Mouse (Mus musculus): Measurements from ENCODE around the gene Oma1.
A peak's percentile ranks its signal among the peaks of the same experiment; 100 is the strongest.

Gene Oma1

DNA sequence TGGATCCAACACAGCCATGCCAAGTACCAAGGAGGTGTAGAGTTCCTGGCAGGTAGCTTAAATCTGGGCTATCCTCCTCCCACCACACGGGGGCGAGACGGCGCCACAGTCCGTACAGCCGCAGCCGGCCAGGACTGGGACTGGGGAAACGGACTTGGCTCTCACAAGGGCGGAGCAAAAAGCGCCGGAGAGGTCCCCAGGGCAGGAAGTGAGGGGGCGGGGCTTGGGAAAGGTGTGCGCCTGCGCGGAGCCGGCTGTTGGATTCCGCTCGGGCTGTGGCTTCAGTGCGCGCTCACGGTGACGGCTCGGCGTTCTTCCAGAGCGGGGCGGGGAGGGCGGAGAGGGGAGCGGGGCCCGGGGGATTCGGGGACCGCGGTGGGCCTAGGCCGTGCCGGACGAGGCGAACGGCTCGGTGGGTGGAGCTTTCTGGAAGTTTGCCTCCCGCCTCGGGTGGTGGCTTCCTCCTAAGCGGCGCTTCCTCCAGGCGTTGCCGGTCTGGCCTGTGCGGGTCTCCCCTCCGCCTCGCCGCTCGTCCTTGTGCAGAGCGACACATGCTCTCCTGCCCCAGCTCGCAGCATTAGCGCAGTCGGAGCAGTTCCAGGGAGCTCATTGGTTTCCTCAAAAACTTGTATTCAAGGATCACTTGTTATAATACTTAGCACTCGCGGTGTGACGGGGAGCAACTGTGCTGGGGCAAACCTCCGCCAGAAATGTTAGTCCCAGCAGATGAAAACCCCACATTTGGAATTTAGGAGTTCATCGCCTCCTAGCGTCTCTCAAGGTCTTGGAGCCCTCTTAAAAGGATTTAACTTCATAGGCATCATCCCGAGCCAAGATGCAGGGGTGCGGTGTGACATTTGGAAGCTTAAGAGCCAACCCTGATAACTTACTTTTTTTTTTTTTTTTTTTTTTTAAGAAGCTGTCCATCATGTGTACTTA lies at the start of gene Oma1:
TSS of gene Oma1 (plus strand) at position 226 of the 939 bp plus-strand sequence.
- DNase-seq (ENCODE audit: low spot score in 2 of 2) = peak; percentile 85 to 95

DNA sequence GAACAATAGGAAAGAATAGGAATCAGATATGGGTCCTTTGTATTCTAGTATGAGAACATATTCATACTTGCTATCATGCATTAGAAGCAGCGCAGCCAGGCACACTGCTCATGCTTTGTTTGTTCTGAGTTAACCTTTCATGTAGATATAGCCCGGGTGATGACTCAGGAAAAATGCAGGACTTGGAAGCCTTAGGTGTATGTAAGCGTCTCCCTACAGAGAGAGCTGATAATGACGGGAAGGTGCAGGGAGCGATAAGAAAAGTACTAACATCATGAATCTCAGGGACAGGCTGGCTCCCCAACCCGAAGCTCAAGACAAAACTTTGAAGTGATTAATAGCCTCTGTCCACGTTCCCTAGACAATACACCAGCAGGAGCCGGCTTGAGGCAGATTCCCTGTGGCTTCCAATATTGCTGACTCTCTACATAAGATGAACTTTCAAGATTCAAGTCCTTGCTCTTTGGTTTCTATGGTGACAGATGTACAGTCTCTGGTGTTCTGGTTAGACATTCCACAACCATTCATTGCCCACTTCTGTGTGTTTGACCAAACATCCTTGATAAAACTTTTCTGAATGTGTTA lies 49.7 kb upstream of the Oma1 start:
- DNase-seq (ENCODE audit: low spot score in 2 of 2) = no peak

GRCm38 (mm10) chr4:103265166-103265565 lies 48.4 kb upstream of the Oma1 start:
- DNase-seq (ENCODE audit: low spot score in 2 of 2) = no peak

- no peak for DNase-seq (ENCODE audit: low spot score in 2 of 2)
Observed at GRCm38 (mm10) chr4:103269336-103269735, 44.3 kb upstream of the Oma1 start.

DNA sequence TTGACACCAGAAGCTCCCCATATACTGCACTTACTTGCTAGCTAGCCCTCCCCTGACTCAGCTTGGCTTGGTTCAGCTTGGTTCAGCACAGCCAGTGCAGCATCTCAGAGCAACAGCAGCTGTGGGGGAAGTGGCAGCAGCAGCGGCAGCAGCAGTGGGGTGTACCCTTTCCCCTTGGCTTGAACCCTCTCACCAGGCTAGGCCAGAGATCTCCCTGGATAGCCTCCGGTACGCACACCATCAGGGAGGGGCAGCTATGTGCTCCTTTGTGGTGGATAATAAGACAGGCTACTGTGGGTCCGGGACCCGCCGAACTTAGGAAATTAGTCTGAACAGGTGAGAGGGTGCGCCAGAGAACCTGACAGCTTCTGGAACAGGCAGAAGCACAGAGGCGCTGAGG lies 40.6 kb upstream of the Oma1 start:
- DNase-seq (ENCODE audit: low spot score in 2 of 2) = no peak

DNA sequence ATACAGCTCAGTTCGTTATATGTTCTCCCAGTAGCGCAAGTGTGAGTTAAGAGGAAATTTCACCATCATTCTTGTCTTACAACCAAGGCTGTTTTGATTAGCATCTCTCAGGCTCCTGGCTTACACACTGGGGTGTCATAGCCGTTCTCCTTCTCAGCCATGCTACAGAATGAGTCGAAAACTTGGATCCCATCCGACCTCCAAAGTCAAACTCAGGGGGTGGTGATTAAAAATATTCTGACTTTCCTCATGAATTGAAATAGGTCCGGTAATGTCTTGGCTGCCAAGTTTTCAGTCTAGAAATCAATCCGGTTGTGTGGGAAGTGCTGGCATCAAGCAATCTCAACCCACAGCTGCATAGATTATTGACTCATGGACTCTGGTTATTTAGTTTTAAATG lies 25.3 kb upstream of the Oma1 start:
- DNase-seq (ENCODE audit: low spot score in 2 of 2) = no peak

DNA sequence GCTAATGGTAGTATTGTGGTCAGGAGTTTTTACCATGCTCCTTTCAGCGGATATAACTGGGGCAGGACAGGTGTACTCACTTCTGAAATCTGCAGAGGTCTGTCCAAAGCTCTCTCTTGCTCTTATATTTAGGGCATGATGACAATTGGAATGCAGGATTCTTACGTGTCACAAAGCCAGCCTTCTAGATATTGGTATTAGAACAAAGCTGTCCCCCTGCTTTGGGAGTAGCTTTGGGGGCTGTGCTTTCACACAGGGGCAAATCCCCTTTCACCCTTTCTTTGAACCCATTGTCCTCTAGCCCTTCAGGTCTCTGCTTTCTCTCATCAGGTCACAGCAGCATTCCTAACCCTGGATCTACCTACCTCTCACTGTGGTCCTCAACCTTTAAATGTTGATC lies 22.8 kb upstream of the Oma1 start, which contains the start of gene 4921539E11Rik:
TSS of gene 4921539E11Rik (minus strand) at position 101 of the 400 bp plus-strand sequence.
- no peak for DNase-seq (ENCODE audit: low spot score in 2 of 2)

GRCm38 (mm10) chr4:103299342-103299741 lies 14.3 kb upstream of the Oma1 start:
- no peak for DNase-seq (ENCODE audit: low spot score in 2 of 2)

GRCm38 (mm10) chr4:103303851-103304250 lies 9.8 kb upstream of the Oma1 start:
- no peak for DNase-seq (ENCODE audit: low spot score in 2 of 2)

DNA sequence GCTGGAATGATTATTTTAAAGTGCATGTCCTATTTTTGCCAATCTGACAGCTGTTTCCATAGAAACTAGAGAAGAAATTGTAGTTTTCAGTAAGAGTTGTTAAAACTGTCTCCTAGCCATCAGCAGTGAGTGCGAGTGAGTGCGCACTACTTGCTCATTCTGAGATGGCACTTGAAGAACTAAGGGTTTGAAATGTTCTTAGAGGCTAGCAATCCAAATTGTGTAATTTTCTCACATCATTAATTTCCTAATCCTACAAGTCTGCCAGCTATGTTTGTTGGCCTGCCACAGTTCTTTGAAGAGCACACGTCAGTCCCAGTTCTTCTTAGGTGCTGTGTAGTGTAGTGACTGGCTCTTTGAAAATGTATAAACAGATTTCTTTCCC lies 906 bp downstream of the Oma1 start:
- DNase-seq (ENCODE audit: low spot score in 2 of 2) = no peak

DNA sequence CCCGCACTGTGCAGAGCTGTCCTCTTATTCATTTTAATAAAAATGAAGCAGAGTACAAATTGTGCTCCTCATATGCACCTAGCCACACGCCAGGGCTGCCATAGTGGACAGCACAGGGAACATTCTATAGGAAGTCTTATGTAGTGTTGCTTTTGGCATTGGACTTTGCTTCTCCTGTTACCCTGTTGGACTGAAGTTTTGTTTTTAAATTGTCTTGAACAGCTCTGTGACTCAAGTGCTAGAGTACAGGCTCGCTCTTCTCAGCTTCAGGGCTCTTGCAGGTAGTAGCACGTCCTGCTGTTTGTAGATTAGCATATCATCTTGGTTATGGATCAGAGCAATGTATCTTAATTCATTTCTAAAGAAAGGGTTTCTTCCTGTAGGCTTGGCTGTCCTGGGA lies 2.2 kb downstream of the Oma1 start:
- no peak for DNase-seq (ENCODE audit: low spot score in 2 of 2)

DNA sequence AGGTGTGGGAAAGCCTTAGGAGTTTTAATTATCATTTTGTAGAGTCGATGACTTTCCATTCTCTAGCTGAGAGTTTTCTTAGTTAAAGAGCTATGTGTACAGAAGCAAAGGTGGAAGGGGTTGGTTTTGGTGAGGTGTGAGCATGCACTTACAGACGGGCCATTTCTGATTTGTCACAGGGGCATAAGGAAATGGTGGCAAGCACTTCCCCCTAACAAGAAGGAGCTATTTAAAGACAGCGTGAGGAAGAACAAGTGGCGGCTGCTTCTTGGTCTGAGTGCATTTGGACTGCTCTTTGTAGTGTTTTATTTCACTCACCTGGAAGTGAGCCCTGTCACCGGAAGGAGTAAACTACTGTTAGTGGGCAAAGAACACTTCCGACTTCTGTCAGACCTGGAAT lies 7.8 kb downstream of the Oma1 start:
- no peak for DNase-seq (ENCODE audit: low spot score in 2 of 2)

GRCm38 (mm10) chr4:103324688-103325451 lies 11.3 kb downstream of the Oma1 start:
- DNase-seq (ENCODE audit: low spot score in 2 of 2) = no peak

- no peak for DNase-seq (ENCODE audit: low spot score in 2 of 2)
Observed at GRCm38 (mm10) chr4:103326994-103327393, 13.4 kb downstream of the Oma1 start.

DNA sequence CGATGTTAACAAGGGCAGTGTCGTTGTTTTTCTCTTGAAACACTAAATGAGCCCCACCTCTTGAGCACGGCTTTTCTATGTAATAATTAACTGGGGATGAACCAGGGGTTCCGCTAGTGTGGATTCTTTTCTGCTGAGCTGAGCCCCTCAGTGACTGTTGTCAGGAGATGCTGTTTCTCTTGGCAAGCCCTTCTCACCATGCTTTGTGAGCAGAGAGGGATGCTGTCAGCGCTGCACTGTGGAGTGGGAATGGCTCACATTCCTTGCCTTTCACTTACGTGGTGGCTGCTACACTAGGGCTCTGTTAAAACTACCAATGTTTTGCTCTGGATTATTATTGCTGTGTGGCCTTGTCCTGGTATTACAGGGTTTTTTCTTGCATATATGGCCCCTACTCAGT lies 15.7 kb downstream of the Oma1 start:
- no peak for DNase-seq (ENCODE audit: low spot score in 2 of 2)

- no peak for DNase-seq (ENCODE audit: low spot score in 2 of 2)
Observed at GRCm38 (mm10) chr4:103335134-103335533, 21.5 kb downstream of the Oma1 start.

GRCm38 (mm10) chr4:103340726-103341125 lies 27.1 kb downstream of the Oma1 start:
- DNase-seq (ENCODE audit: low spot score in 2 of 2) = no peak

GRCm38 (mm10) chr4:103341620-103342019 lies 28.0 kb downstream of the Oma1 start:
- no peak for DNase-seq (ENCODE audit: low spot score in 2 of 2)

- DNase-seq (ENCODE audit: low spot score in 2 of 2) = no peak
Observed at GRCm38 (mm10) chr4:103346058-103346457, 32.4 kb downstream of the Oma1 start.

GRCm38 (mm10) chr4:103346849-103347248 lies 33.2 kb downstream of the Oma1 start:
- no peak for DNase-seq (ENCODE audit: low spot score in 2 of 2)

DNA sequence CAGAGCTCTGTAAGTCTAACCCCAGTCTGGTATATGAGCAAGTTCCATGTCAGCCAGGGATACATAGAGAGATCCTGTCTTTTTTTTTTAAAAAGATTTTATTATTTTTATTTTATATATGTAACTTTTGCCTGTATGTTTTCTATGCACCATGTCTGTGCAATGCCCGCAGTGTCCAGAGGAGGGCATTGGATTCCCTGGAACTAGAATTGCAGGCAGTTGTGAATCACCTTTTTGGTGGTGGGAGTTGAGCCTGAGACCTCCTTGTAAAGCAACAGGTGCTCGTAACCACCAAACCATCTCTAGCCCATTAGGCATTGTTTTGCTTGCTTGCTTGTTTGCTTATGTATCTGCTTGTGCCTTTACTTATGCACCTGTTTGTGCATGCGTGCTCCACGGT lies 35.6 kb downstream of the Oma1 start:
- DNase-seq (ENCODE audit: low spot score in 2 of 2) = no peak

GRCm38 (mm10) chr4:103352926-103353325 lies 39.3 kb downstream of the Oma1 start:
- DNase-seq (ENCODE audit: low spot score in 2 of 2) = no peak

Measured in frontal cortex, postnatal 25 days (tissue).